Mouse (Mus musculus) megakaryocyte, adult 5-6 weeks (primary cell): Measurements from ENCODE around the gene Krt79. TPM values are rescaled to one million over a fixed set of nuclear protein-coding genes. Genes with fewer than 3 reads are reported as not detected.

Experiments used
- ATAC-seq: 2 replicates; pipeline ENCODE4 v1.8.0; 2016; ENCODE audit warnings: mild to moderate bottlenecking, inconsistent platforms; ENCODE audit not compliant: poor library complexity, severe bottlenecking
- total RNA-seq, 2 experiments: library from RNA; stranded (forward) in 1 of 2; stranded (reverse) in 1 of 2; fragments of 153-499, 151-499 nt in 1 of 2; fragments of 221-1000, 200-1000 nt in 1 of 2; gene quantifications; 2 replicates each; pipeline versions ENCODE4 v1.2.3 to v1.2.4; 2015 to 2017

Krt79 gene
- total RNA-seq, 2 experiments from 2014 or later = not detected

DNA sequence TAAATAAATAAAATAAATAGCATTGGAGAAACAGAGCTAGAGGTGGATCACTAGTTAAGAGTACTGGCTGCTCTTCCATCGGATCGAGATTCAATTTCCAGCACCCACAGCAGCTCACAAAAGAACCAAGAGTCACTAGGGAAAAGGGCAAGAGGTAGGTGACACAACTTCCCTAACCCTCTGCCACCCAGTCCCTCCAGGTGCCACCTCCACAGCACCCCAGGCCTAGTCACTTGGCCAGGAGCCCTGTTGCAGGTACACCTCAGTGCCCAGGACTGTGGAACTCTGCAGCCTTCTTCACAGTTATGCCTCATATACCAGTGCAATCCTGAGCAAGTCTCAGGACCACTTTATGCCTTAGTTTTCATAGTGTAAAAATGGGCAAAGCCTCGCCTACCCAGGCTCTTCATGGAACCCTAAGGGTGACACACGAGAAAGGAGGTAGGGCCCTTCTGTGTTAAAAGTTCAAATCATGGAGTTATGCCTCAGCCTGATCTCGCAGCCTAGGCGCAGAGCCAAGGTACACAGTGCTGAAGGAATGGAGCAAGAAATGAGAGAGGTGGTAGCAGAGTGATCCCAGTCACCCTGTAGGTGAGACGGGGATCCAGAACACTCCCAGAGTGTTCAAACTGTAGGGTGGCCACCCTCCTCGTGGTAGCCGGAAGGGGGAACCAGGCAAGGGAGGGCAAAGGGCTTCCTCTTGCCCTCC is 1.4 kb downstream of the Krt79 start:
- ATAC-seq = no peak

DNA sequence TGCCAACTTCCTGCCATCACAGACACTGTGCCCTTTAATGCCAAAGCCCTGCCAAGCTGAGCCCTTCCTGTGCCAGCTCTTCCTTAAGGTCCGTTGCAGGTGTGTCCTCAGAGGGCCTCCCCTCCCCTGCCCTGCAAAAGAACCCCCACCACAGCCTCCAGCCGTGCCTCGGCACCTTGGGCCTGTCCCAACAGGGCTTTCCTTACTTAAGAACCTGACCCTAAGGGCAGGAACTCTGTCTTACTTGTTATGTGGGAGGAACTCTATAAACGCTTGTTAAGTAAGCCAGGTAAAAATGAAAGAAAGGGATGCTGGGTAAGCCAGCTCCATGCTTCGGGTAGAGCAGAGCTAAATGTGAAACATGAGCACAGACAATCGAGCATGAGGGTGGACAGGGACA is 7.1 kb downstream of the Krt79 start:
- ATAC-seq = no peak

DNA sequence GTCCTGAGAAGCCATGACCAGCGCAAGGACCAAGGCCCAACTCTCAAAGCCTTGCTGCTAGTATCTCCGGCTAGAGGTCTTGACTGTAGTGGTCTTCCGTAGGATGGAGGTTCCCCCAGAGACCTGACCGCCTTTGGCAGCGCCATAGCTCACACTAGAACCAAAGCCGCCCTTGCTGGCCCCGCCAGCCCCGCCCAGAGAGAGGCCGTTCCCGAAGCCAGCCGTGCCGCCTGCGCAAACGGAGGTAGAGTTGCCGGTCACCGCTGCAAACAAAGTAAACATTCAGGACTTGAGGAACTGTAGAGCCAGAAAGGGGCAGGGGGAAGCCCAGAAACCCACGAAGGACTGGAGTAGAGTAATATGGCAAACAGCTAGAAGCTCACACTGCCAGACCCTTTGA is 10.5 kb downstream of the Krt79 start:
- ATAC-seq = no peak

DNA sequence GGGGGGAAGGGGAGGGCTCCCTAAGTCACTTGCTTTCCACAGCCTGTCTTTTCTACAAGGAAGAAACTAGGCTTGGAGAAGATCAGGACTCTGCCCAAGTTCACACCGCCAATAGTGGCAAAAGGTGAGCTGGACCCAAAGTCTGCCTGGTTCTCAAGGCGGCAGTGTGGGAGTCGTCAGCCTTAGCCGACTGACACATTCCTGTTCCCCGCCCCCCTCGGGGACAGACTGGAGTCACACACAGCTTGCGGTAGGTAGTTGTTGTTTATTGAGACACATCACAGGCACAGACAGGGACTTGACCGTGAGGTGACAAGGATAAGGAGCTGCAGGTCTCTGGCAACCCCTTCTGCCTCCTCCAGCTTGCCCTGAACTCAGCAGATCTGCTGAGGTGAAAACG is 11.0 kb downstream of the Krt79 start:
- no peak for ATAC-seq

DNA sequence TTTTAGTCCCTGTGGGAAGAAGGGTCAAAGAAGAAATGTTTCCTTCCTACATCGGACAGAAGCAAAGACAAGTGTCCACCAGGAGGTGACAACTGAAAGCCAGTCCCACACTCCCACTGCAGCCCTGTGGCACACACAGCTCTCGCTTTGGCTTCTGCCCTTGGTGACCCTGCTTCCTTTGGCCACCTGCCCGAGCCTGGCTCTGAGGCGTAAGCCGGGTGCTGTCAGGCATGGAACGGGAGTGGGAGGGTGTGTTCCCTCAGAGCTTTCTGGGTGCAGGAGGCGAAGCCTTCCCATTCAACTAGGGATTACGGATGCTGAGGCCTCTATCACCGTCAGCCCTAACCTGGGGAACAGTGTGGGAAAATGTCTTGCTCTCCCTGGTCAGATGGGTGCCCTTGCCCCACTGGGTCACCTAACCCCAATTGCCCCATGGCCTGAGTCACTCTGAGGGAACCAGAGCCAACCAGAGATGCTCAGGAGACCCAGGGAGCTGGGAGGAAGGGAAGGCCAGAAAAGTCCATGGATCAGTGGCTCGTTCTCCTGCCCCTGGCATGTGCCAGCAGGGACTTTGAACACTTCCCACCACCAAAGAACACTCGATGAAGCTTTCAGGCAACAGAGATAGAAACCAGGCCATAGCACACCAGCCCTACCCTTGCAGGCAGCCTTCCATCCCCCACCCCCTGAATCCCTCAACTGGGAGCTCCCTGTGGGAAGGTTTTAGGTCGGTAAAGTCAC is 12.6 kb downstream of the Krt79 start:
- ATAC-seq = no peak

DNA sequence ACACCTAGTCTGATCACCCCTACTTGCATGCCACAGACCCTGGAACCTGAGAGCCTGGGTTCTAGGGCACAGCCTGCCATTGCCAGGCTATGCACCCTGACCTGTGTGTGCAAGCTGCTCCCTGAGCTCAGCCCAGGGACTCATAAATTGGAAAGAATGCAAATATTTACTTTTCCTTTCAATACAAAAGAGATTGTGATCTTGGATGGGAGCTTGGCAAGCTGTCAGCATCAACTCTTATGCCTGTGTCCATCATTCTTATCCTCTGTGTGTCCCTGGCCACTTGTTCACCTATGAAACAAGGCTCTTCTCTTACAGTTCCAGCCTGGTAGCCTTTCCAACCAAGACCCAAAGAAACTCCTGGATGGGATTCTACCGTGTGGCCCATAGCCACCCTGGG is 15.1 kb downstream of the Krt79 start:
- ATAC-seq = no peak

DNA sequence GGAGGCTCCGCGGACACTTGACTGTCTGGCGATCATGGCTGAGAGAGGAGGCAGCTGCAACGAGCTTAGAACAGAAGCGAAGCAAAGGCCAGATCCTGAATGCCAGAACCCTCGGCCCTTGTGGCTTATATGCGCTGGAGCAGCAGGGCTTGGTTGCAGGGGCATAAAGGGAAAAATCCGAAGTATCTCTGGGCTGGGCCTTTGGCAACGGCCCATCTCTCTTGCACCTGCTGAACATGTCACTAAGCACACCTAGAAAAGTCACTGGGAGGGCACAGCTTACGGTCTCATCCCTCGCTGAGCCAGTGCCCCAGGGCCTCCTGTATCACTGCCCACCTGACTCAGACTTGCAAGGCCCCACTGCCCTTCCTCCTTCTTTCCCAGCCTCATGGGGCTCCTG is 15.5 kb downstream of the Krt79 start, which contains the start of gene Krt4:
Krt4 (minus strand) TSS at position 101 of the 400 bp plus-strand sequence.
- ATAC-seq = no peak

DNA sequence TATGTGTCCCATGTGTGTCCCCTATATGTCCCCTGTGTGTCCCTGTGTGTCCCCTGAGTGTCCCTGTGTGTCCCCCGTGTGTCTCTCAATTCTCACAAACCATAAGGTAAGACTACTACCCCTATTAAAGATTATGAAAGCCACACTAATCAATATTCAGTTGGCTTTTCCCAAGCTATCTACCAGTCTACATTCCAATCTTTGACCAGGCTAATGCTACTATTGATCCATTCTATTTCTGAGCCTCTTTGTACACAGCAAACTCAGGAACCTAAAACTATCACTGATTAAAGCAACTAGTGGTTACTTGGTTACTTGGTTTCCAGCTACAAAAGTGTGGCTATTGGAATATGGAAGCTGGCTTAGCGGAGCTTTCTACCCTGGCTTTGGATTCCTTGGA is 17.8 kb downstream of the Krt79 start:
- no peak for ATAC-seq

DNA sequence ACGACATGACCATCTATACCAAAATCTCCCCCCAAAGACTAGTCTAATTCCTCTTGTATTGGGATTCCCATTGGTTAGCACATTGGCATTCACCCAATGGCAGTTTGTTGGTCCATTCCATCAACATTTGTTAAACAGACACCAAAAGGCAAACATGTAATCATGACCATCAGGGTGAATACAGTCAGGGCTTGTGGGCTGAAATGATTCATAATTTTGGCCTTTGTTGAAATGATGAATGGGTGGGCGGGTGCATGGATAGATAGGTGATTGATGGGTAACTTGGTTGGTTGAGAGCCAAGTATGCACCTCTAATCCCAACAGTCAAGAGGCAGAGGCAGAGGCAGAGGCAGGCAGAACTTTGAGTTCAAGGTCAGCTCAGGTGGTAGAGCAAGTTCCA is 24.1 kb downstream of the Krt79 start:
- no peak for ATAC-seq

DNA sequence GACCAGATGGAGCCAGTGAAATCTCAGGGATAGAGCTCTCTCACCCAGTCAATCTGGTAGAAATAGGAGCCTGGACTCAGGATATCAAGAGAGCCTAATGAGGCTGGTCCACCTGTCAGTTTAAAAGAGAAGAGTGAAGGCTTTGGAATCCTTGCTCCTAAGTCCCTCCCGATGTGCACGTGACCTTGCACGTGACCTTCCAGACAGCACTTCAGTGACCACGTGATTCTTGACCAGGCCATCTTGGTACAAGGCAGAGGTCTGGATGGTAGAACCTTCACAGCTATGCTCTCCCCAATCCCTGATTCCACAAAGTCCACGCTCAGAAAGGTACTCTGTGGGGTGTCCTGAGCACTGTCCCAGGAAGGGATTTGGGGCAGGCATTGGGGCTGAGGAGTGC is 35.3 kb downstream of the Krt79 start:
- no peak for ATAC-seq

DNA sequence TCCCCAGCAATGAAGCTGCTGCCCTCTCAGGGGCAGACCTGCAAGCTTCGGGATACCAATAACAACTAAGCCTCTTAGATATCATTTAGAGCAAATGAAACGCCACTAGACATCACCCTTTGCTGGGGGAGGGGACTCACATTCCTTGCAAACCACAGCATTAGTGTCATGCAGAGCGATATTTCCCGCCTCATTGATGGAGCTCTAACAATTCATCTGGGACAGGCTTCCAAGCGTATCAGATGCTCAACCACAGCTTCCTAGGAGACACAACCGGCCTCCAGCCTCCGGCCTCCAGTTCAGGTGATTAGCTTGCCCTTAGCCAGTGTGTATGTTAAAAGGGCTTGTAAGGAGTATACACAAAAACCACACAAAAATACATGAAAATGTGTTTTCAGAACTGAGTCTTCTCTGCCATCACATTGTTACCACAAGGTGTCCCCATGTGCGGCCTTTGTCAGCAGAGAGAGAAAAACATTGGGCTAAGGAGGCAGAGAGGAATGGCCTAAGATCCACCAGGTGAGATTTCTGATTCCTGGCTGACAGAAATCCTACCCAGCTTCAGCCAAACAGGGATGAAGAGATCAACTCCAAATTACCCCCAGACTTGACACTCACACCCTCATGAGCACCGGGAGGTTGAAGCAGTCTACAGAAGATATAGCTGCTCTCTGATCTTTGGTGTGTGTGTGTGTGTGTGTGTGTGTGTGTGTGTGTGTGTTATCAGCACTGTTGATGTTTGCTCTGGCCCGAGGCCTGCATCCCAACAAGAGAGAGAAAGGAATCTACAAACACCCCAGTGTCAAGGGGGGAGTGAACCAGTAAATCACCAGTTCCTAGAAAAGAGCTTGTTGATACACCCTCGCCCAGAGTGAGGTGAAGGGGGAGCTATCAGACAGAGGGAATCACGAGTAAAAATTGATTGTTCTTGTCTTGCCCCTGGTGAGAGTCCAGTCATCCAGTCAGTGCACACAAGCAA is 37.7 kb downstream of the Krt79 start:
- ATAC-seq = no peak

DNA sequence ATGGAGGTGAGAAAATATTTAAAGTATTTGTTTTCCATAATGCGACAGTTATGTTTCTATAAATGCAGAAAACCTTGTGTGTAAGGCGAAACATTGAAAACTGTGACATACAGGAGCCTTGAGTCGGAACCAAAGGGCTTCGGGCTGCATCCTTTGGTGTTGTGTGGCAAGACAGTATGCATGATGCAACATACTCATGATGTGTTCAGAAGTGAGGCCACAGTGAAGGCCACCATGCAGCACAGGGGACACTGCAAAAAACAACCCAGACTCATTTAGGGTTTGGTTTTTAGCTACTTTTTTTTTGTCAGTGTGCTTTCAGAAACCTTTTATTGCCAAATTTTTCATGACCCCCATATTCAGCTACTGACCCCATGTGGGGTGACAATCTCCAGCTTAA is 44.9 kb downstream of the Krt79 start:
- ATAC-seq = no peak

DNA sequence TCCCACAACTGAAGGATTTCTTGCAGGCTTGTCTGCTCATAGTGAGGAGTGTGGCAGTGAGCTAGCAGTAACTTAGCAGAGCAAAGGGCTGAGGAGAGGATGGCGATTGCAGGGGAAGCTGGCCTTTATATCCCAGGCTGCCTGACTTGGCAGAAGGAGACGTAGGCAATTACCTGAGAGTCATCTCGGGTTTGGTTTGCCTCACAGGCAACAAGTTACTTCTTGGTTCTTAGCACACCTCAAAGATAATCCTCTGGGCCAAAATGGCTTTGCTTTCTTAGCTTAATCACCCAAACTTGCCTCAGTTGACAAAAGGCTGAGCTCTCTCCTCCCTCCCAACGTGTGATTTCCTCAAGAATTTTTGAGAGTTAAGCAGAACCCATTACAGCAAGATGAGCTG is 47.3 kb downstream of the Krt79 start, which contains the start of gene Krt76:
Krt76 (minus strand) TSS at position 101 of the 400 bp plus-strand sequence.
- ATAC-seq = no peak

DNA sequence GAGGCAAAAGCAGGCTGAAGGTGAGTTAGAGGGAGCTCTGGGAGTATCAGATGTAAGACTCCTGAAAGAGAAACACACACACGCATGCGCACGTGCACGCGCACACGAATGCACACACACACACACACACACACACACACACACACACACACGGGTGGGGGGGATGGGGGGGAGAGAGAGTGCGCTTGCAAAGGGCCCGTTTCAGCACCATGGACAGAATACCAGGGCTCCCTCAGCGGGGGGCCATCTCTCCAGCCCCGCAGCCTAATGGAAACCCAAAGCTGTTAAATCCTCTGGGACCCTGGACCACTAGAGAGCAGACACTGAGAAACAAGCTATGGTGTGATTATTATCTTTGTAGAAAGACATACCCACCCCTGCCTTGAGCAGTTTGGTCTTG is 60.3 kb downstream of the Krt79 start:
- no peak for ATAC-seq

Other genes with a start within 250 kb of the Krt79 start
- gene Krt6a, start 246.0 kb downstream of the Krt79 start, total RNA-seq (2015) = not detected in 2 replicates
- gene Krt6a, start 246.0 kb downstream of the Krt79 start, total RNA-seq (2017) = not detected in 2 replicates
- not detected in 2 replicates for gene Krt5, start 227.4 kb downstream of the Krt79 start, total RNA-seq (2015)
- gene Krt5, start 227.4 kb downstream of the Krt79 start, total RNA-seq (2017) = not detected in 2 replicates
- not detected in 2 replicates for gene Krt71, start 197.2 kb downstream of the Krt79 start, total RNA-seq (2015)
- not detected in 2 replicates for gene Krt71, start 197.2 kb downstream of the Krt79 start, total RNA-seq (2017)
- gene Krt72, start 153.9 kb downstream of the Krt79 start, total RNA-seq (2015) = not detected in 2 replicates
- not detected in 2 replicates for gene Krt72, start 153.9 kb downstream of the Krt79 start, total RNA-seq (2017)
- gene Krt73, start 138.0 kb downstream of the Krt79 start, total RNA-seq (2015) = not detected in 2 replicates
- not detected in 2 replicates for gene Krt73, start 138.0 kb downstream of the Krt79 start, total RNA-seq (2017)
- gene Krt2, start 122.2 kb downstream of the Krt79 start, total RNA-seq (2015) = not detected in 2 replicates
- not detected in 2 replicates for gene Krt2, start 122.2 kb downstream of the Krt79 start, total RNA-seq (2017)
- gene Krt1, start 89.5 kb downstream of the Krt79 start, total RNA-seq (2015) = not detected in 2 replicates
- gene Krt1, start 89.5 kb downstream of the Krt79 start, total RNA-seq (2017) = not detected in 2 replicates
- gene Krt77, start 70.6 kb downstream of the Krt79 start, total RNA-seq (2015) = not detected in 2 replicates
- 0.11 TPM in 1 of 2 replicates, not detected in the other for gene Krt77, start 70.6 kb downstream of the Krt79 start, total RNA-seq (2017)
- not detected in 2 replicates for gene Krt76, start 47.4 kb downstream of the Krt79 start, total RNA-seq (2015)
- gene Krt76, start 47.4 kb downstream of the Krt79 start, total RNA-seq (2017) = not detected in 2 replicates
- not detected in 2 replicates for gene Krt4, start 15.6 kb downstream of the Krt79 start, total RNA-seq (2015)
- not detected in 2 replicates for gene Krt4, start 15.6 kb downstream of the Krt79 start, total RNA-seq (2017)
- not detected in 2 replicates for gene Krt78, start 14.0 kb upstream of the Krt79 start, total RNA-seq (2015)
- gene Krt78, start 14.0 kb upstream of the Krt79 start, total RNA-seq (2017) = not detected in 2 replicates
- gene Krt8, start 64.2 kb upstream of the Krt79 start, total RNA-seq (2015) = not detected in 2 replicates
- gene Krt8, start 64.2 kb upstream of the Krt79 start, total RNA-seq (2017) = not detected in 2 replicates
- 0.22 and 0.23 TPM in 2 replicates for gene Krt18, start 87.9 kb upstream of the Krt79 start, total RNA-seq (2015)
- gene Krt18, start 87.9 kb upstream of the Krt79 start, total RNA-seq (2017) = 0.89 and 1.7 TPM in 2 replicates
- gene Eif4b, start 133.4 kb upstream of the Krt79 start, total RNA-seq (2015) = 78.2 and 82.3 TPM in 2 replicates
- 199 and 204 TPM in 2 replicates for gene Eif4b, start 133.4 kb upstream of the Krt79 start, total RNA-seq (2017)
- gene Tns2, start 160.1 kb upstream of the Krt79 start, total RNA-seq (2015) = 0.32 and 1.9 TPM in 2 replicates
- 0.07 TPM in 1 of 2 replicates, not detected in the other for gene Tns2, start 160.1 kb upstream of the Krt79 start, total RNA-seq (2017)
- 6.1 and 7.5 TPM in 2 replicates for gene Spryd3, start 195.9 kb upstream of the Krt79 start, total RNA-seq (2015)
- 20.6 and 22.6 TPM in 2 replicates for gene Spryd3, start 195.9 kb upstream of the Krt79 start, total RNA-seq (2017)
- 1.3 TPM in 1 of 2 replicates, not detected in the other for gene Igfbp6, start 204.0 kb upstream of the Krt79 start, total RNA-seq (2015)
- not detected in 2 replicates for gene Igfbp6, start 204.0 kb upstream of the Krt79 start, total RNA-seq (2017)
- gene Soat2, start 210.2 kb upstream of the Krt79 start, total RNA-seq (2015) = 0.78 and 0.82 TPM in 2 replicates
- gene Soat2, start 210.2 kb upstream of the Krt79 start, total RNA-seq (2017) = 0.89 and 1.1 TPM in 2 replicates